Mouse (Mus musculus) lung, adult 2 months (tissue): ENCODE data around the gene Rps6kb2.

Experiments used
- CTCF ChIP-seq: fragments of 200-500 bp; IDR thresholded peaks from 2 replicates; pipeline ENCODE4 v1.5.1; 2011; ENCODE audit warnings: mild to moderate bottlenecking, low read length, control low read depth; ENCODE audit not compliant: insufficient read depth
- POLR2A ChIP-seq: fragments of 200-500 bp; IDR thresholded peaks from 2 replicates; pipeline ENCODE4 v1.6.1; 2011; ENCODE audit warnings: low read depth, mild to moderate bottlenecking, control low read depth, low read length, borderline replicate concordance; ENCODE audit errors: extremely low read depth

- TF ChIP-seq CTCF (no peak), POLR2A (no peak)
Measured at GRCm38 (mm10) chr19:4104675-4105194, 58.4 kb downstream of the Rps6kb2 start.
